Mouse (Mus musculus) 416B (cell line): Measurements from ENCODE around the gene Pygo2.
A peak's percentile ranks its signal among the peaks of the same experiment; 100 is the strongest.
"Not testable (repeated sequence)": the region's sequence is repeated elsewhere in the genome, so short reads cannot be mapped to it uniquely, and the experiment has no call there.

ENCODE experiments used
- DNase-seq: peaks from one replicate; pipeline ENCODE4 v3.0.0; 2011; ENCODE audit warnings: low read depth

Gene Pygo2

DNA sequence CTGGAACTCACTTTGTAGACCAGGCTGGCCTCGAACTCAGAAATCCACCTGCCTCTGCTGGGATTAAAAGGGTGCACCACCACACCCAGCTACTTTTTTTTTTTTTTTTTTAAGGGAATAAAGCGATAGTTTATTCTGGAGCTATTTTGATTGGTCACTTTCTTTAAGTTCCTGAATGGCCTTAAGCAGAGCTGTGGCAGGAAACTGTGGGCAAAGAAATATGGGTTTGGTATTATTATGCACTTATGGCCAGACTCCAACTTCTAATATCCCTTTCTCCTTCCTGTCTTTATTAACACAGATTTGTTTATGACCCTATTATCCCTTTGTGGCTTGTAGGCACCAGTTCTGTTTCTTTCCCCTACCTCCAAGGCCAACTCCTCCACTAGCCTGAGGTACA is 9.6 kb upstream of the Pygo2 start:
- peak; percentile 78 for DNase-seq

GRCm38 (mm10) chr3:89421002-89421774 is 8.8 kb upstream of the Pygo2 start:
- peak; percentile 76 for DNase-seq

DNA sequence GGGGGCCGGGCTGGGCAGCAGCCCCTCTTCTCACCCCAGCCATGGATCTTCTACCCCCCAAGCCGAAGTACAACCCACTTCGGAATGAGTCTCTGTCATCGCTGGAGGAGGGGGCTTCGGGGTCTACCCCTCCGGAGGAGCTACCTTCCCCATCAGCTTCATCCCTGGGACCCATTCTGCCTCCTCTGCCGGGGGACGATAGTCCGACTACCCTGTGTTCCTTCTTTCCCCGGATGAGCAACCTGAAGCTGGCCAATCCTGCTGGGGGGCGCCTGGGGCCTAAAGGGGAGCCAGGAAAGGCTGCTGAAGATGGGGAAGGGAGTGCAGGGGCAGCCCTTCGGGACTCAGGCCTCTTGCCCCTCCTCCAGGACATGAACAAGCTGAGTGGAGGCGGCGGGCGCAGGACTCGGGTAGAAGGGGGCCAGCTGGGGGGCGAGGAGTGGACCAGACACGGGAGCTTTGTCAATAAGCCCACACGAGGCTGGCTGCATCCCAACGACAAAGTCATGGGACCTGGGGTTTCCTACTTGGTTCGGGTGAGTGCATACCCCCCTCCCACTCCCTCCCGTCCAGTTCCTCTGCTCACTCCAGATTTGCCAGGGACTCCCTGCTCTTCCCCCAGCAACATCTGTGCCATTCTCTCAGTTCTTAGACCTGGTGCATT is 8.1 kb upstream of the Pygo2 start:
- DNase-seq: no peak

DNA sequence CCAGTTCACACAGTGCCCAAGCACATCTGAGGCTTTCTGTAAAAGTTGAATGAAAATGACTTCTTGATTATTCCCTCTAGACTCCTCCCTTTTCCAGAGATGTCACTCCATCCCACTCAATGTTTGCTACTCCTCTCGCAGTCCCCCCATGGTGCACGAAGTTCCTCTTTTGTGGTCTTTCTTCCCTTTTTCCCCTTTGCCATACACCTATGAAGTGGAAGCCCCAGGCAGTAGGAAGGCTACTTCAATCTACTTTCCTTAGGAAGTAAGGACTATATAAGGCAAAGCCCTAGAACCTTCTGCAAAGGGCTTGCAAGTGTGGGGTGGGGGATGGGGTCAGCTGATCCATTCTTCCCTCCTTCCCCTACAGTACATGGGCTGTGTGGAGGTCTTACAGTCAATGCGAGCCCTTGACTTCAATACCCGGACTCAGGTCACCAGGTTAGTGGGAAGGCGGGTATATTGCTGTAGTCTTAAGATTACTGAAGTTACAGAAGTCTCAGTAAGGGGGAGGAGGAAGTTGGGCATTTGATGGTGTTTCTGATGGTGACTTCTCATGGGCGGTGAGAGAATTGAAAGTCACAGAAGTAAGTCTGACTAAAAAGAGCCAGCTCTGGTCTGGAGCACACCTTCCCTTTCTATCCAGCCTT is 7.3 kb upstream of the Pygo2 start:
- DNase-seq: no peak

DNA sequence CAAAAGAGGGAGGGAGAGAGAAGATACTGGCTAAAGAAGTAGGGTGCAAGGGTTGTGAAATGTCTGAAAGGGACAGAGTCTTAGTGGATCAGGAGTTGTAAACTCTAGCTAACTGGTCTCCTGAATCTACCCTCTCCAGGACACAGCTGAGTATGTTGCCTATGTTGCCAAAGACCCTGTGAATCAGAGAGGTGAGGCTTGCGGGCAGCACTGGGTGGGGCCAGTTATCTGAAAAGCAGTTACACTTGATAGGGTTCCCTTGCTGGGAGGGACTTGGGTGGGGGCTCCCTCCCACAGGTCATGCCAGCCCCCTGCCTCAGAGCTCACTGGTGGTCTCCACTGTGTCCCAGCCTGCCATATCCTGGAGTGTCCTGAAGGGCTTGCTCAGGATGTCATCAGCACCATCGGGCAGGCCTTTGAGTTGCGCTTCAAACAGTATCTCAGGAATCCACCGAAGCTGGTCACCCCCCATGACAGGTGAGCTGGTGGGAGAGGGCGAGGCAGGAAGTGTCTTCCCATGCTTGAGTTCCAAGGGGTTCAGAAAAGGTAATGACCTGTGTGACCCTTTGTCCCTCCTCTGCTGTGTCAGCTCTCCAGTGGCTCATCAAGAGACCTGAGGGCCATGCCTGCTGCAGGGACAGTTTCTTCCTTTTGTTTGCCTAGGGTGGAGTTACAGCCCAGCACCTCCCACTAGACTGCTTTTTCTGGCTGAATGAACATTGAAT is 5.4 kb upstream of the Pygo2 start:
- DNase-seq: no peak

GRCm38 (mm10) chr3:89425141-89425525 is 4.9 kb upstream of the Pygo2 start:
- DNase-seq: no peak

- no peak for DNase-seq
Measured at GRCm38 (mm10) chr3:89425876-89426275, 4.1 kb upstream of the Pygo2 start.

GRCm38 (mm10) chr3:89429021-89429420 is 993 bp upstream of the Pygo2 start:
- not testable (repeated sequence) for DNase-seq

DNA sequence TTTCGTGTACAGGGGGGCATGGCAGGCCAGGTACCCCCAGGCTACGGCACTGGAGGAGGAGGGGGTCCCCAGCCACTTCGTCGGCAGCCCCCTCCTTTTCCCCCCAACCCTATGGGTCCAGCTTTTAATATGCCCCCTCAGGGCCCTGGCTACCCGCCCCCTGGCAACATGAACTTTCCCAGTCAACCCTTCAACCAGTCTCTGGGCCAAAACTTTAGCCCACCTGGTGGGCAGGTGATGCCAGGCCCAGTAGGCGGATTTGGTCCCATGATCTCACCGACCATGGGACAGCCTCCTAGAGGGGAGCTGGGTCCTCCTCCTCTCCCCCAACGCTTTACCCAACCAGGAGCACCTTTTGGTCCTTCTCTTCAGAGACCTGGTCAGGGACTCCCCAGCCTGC is 2.6 kb downstream of the Pygo2 start:
- no peak for DNase-seq

DNA sequence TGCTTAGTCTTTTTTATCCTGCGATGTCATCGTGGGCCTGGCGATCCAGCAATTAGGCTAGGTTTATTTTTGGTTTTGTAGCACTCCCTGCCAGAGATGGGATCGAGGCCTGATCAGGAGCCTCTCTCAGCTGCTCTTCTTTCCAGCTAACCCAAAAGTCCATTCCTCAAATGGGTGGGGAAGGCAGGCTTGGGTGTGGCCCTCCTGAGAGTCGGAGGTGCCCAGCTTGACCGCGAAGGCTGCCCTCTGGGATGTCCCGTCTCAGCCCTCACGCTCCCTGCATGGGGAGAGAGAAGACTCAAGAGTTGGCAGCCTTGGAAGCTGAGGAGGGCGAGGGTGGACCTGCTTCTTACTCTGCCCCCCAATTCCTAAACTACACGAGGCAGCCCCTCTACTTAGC is 4.5 kb downstream of the Pygo2 start:
- no peak for DNase-seq

DNA sequence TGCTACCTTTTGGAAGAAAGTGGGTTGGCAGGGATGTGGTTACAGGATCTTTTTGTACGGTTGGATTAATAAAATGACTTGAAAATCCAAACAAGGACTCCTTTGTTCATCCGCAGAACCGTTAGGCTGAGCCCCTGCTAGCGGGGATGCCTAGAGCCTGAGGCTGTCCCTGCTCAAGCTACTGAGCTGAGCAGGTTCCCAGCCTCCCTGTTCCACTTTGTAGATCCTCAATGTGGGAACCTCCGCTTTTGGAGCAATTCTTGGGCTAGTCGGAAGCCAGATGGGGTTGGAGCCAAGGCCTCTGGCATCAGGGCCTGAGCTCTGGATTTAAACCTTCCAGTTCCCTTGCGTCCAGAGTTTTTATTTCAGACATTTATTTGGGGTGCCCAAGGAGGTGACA is 5.0 kb downstream of the Pygo2 start:
- DNase-seq: no peak

GRCm38 (mm10) chr3:89436176-89437113 is 6.4 kb downstream of the Pygo2 start, which contains the start of gene Pbxip1:
Gene Pbxip1, plus strand, starts transcription at chr3:89436706.
- peak; percentile 93 for DNase-seq

- DNase-seq: peak; percentile 55
Measured at GRCm38 (mm10) chr3:89437269-89437668, 7.3 kb downstream of the Pygo2 start.

DNA sequence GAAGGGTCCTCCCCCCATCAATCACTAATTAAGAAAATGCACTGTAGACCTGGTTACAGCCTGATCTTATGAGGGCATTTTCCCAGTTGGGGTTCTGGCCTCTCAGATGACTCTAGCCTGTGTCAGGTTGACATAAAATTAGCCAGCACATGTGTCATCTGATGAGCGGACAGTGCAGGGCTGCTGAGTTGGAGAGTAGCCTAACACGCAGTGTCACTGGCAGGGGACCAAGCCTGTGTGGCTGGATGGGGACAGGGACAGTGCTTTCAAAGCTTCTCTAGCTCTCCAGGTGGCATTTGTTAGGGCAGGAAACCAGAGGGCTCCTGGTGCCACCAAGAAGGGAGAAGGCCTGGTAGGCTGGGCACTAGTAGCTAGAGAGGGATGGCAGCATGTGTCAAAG is 10.7 kb downstream of the Pygo2 start:
- no peak for DNase-seq

- DNase-seq: peak; percentile 78
Measured at GRCm38 (mm10) chr3:89448720-89449537, 18.9 kb downstream of the Pygo2 start.

GRCm38 (mm10) chr3:89449541-89449940 is 19.5 kb downstream of the Pygo2 start:
- DNase-seq: peak; percentile 81

GRCm38 (mm10) chr3:89451916-89452315 is 21.9 kb downstream of the Pygo2 start:
- no peak for DNase-seq

DNA sequence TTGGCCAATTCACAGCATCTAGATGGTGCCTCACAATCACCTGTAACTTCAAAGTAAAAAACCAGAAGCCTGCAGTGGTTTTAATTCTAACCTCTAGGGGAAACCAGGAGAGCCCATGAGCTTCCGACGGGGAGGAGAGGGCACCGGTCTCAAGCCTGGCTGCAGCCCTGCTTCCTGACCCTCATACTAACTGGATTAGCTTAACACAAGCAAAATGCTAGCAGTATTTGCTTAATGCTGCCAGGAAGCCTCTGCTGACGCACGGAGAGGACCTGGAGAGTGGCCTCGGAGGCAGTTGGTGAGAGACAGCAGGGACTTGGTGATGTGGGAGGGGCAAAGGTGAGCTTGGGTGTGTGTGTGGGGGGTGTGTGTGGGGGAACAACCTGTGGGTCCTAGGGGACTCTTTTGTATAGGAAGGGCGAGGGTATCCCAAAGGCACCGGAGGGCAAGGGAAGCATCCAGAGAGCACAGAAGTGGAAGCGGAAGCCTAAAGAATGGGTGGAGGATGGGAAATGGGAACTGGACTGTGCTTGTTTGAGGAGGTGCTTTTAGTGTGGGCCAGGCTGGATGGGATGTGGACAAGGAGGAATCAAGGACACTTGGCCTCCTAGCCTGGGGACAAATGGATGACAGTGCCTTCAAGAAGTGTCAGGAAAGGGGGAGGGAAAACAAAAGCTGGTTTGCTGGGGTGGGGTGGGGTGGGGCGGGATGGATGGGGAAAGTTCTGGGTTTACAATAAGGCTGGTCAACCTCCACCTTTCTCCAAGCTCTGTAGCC is 24.6 kb downstream of the Pygo2 start, which contains the start of gene Pmvk:
Gene Pmvk, plus strand, starts transcription at position 141 of the 777 bp plus-strand sequence.
- DNase-seq: no peak

DNA sequence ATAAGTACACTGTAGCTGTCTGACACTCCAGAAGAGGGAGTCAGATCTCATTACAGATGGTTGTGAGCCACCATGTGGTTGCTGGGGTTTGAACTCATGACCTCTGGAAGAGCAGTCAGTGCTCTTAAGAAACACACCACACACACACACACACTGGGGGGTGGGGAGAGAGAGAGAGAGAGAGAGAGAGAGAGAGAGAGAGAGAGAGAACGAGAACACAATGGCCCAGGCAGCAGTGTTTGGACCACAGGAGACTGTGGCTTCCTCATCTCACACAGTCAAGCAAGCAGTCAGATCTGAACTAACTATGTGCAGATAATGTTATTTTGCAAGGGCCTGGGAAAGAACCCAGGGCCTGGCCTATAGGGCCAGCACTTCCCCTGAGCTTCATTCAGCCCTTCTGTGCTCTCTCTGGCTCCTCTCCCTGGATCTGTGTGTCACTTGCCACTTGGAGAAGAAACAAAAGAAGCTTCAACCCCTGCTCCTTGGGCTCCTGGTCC is 25.8 kb downstream of the Pygo2 start:
- peak; percentile 59 for DNase-seq
